In genomic region chr15:98514845-98515244, GRCm38 (mm10) we compare ENCODE assay signal across 30 mouse cellular contexts. TPM values are rescaled to one million over a fixed set of nuclear protein-coding genes. Genes with fewer than 3 reads are reported as not detected.
"Had no signal": no experiment of that assay in that cellular context is flagged by ENCODE, and none has a peak within 500 bp of the region (broad histone marks: within the 10 kb centered on the region; RNA-seq: fewer than 3 reads in every experiment).

No protein-coding gene starts in this region.

RNA-seq across cellular contexts. Expression of gene Olfr279, which starts 22.6 kb away (rescaled TPM):
- total RNA-seq: common myeloid progenitor, adult 5-6 weeks; forebrain, postnatal 0 days; gastrocnemius, adult 18-20 months; gastrocnemius, adult 8-10 months; gastrocnemius, postnatal 10 days; gastrocnemius, postnatal 14 days; gastrocnemius, postnatal 25 days; gastrocnemius, postnatal 36 days; gastrocnemius, postnatal 4 days; granulocyte monocyte progenitor cell, adult 5-6 weeks; heart, adult 18-20 months; heart, adult 2 months; heart, adult 8-10 months had no signal
- polyA plus RNA-seq: embryonic facial prominence, embryonic 10.5 days; embryonic facial prominence, embryonic 11.5 days; embryonic facial prominence, embryonic 13.5 days; embryonic facial prominence, embryonic 14.5 days; erythroblast, embryonic 14.5 days; forebrain, embryonic 10.5 days; forebrain, embryonic 11.5 days; forebrain, embryonic 12.5 days; forebrain, embryonic 13.5 days; forebrain, embryonic 14.5 days; forebrain, embryonic 15.5 days; forebrain, embryonic 16.5 days; forebrain, postnatal 0 days; frontal cortex, adult 2 months; gonadal fat pad, adult 2 months; heart, adult 2 months had no signal

RNA-seq across cellular contexts. Expression of gene Lalba, which starts 32.3 kb away (rescaled TPM):
- total RNA-seq: common myeloid progenitor, adult 5-6 weeks; forebrain, postnatal 0 days; gastrocnemius, adult 18-20 months; gastrocnemius, adult 8-10 months; gastrocnemius, postnatal 14 days; gastrocnemius, postnatal 25 days; gastrocnemius, postnatal 36 days; gastrocnemius, postnatal 4 days; granulocyte monocyte progenitor cell, adult 5-6 weeks; heart, adult 2 months; heart, adult 8-10 months had no signal
- polyA plus RNA-seq: cortical plate, adult 2 months; embryonic facial prominence, embryonic 12.5 days; embryonic facial prominence, embryonic 13.5 days; embryonic facial prominence, embryonic 14.5 days; embryonic facial prominence, embryonic 15.5 days; erythroblast, embryonic 14.5 days; forebrain, embryonic 10.5 days; forebrain, embryonic 12.5 days; forebrain, embryonic 13.5 days; forebrain, embryonic 14.5 days; forebrain, embryonic 15.5 days; forebrain, embryonic 16.5 days; forebrain, postnatal 0 days; frontal cortex, adult 2 months had no signal

RNA-seq across cellular contexts. Expression of gene OR5BS1P, which starts 45.1 kb away (rescaled TPM):
- total RNA-seq: common myeloid progenitor, adult 5-6 weeks; forebrain, postnatal 0 days; gastrocnemius, adult 18-20 months; gastrocnemius, adult 8-10 months; gastrocnemius, postnatal 10 days; gastrocnemius, postnatal 14 days; gastrocnemius, postnatal 25 days; gastrocnemius, postnatal 36 days; gastrocnemius, postnatal 4 days; granulocyte monocyte progenitor cell, adult 5-6 weeks; heart, adult 18-20 months; heart, adult 2 months; heart, adult 8-10 months had no signal
- polyA plus RNA-seq: cortical plate, adult 2 months; embryonic facial prominence, embryonic 10.5 days; embryonic facial prominence, embryonic 11.5 days; embryonic facial prominence, embryonic 12.5 days; embryonic facial prominence, embryonic 13.5 days; embryonic facial prominence, embryonic 14.5 days; embryonic facial prominence, embryonic 15.5 days; erythroblast, embryonic 14.5 days; forebrain, embryonic 10.5 days; forebrain, embryonic 11.5 days; forebrain, embryonic 12.5 days; forebrain, embryonic 13.5 days; forebrain, embryonic 14.5 days; forebrain, embryonic 15.5 days; forebrain, embryonic 16.5 days; forebrain, postnatal 0 days; frontal cortex, adult 2 months; gonadal fat pad, adult 2 months; heart, adult 2 months had no signal
